Mouse (Mus musculus): ENCODE measurements around the gene Pdzk1. TPM values are rescaled to one million over a fixed set of nuclear protein-coding genes. Genes with fewer than 3 reads are reported as not detected.

Pdzk1 gene
- 45.2 and 67.0 TPM in 2 replicates for polyA plus RNA-seq (2015; fragmentation: Nextera tagmentation; extraction: Ambion mirVana)

DNA sequence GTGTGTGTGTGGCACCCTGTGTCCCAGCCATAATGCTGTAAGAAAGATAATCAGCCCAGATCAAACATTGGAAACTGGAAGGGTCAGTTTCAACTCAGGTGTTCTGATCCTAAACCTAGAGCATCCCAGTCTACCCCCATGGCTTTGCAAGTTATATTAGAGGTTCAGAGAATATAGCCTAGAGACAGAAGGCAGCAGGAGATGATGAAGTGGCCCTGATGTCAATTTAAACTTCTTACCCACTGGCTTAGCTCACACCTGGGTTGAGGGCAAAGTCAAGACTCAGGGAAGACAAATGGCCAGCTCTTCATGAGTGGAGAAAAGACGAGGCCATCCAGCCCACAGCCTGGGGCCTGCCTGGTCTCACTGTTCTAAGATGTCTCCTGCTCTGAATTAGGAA lies at the start of gene Pdzk1, which contains the start of gene Cd160:
TSS of gene Pdzk1 (plus strand) at position 301 of the 400 bp plus-strand sequence.
TSS of gene Cd160 (minus strand) at position 368 of the 400 bp plus-strand sequence.
- Histone ChIP-seq H3K9ac (ENCODE audit: low read depth, low read length) (peak within 1 kb of the TSS; percentile 48), H3K4me2 (ENCODE audit: low read depth, low read length) (peak within 1 kb of the TSS; percentile 39), H3K27me3 (replicated peaks; ENCODE audit: control insufficient read depth, insufficient read depth, low read length) (no peaks in the 10 kb centered on the region), H3K4me1 (ENCODE audit: control insufficient read depth, insufficient read depth, low read length) (peaks cover 8% of the 10 kb centered on the region), H3K36me3 (ENCODE audit: control insufficient read depth, insufficient read depth, low read length) (no peaks in the 10 kb centered on the region), H3K27ac (ENCODE audit: low read length) (peak within 1 kb of the TSS; percentile 49), H3K4me3 (ENCODE audit: low read length) (peak within 1 kb of the TSS; percentile 29), H3K9me3 (ENCODE audit: control insufficient read depth, low read length) (no peaks in the 10 kb centered on the region)
- 76% methylated on average over 1 of the region's 1 CpGs for WGBS
- ATAC-seq = 0 out of 2 replicates have a peak, but pooled peaks have one; percentile 6

DNA sequence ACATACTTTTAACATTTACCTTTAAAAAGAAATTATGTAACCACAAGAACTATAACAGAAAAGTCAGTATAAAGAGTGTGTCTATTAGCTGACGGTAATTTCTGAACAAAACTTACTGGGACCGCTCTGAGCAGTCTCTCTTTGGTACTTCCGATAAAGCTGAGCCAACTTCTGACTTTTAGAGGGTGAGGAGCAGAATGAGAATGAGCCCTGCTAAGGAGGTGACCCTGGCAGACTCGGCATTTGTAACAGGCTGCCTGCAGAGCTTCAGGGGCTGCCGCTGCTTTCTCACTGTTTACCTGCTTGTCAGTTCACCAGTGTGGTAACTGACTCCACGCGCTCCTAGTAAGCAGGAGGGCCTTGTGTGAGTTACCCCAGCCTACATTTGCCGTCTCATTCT lies 46.8 kb upstream of the Pdzk1 start:
- Histone ChIP-seq H3K9ac (ENCODE audit: low read depth, low read length) (no peak overlapping the region), H3K4me1 (ENCODE audit: control insufficient read depth, insufficient read depth, low read length) (no peaks in the 10 kb centered on the region), H3K4me2 (ENCODE audit: low read depth, low read length) (no peak overlapping the region), H3K27ac (ENCODE audit: low read length) (no peak overlapping the region), H3K36me3 (ENCODE audit: control insufficient read depth, insufficient read depth, low read length) (no peaks in the 10 kb centered on the region), H3K27me3 (replicated peaks; ENCODE audit: control insufficient read depth, insufficient read depth, low read length) (no peaks in the 10 kb centered on the region), H3K9me3 (ENCODE audit: control insufficient read depth, low read length) (no peaks in the 10 kb centered on the region), H3K4me3 (ENCODE audit: low read length) (no peak overlapping the region)
- ATAC-seq = no peak
- WGBS = 60% methylated on average over 8 of the region's 8 CpGs

DNA sequence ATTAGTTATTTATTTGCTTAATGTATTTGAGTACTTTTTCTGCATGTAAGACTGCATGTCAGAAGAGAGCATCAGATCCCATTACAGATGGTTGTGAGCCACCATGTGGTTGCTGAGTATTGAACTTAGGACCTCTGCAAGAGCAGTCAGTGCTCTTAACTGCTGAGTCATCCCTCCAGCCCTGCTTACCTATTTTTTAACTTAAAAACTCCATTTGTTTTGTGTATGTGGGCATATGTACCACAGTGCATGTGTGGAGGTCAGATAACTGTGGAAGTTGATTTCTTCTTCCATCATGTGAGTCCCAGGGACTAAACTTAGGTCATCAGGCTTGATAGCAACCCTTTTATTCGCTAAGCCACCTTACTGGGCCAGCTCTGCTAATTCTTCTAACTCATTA lies 41.3 kb upstream of the Pdzk1 start:
- Histone ChIP-seq H3K27me3 (replicated peaks; ENCODE audit: control insufficient read depth, insufficient read depth, low read length) (no peaks in the 10 kb centered on the region), H3K9me3 (ENCODE audit: control insufficient read depth, low read length) (no peaks in the 10 kb centered on the region), H3K27ac (ENCODE audit: low read length) (no peak overlapping the region), H3K9ac (ENCODE audit: low read depth, low read length) (no peak overlapping the region), H3K36me3 (ENCODE audit: control insufficient read depth, insufficient read depth, low read length) (0 out of 2 replicates have a peak, but pooled peaks cover 2% of the 10 kb centered on the region), H3K4me3 (ENCODE audit: low read length) (no peak overlapping the region), H3K4me1 (ENCODE audit: control insufficient read depth, insufficient read depth, low read length) (no peaks in the 10 kb centered on the region), H3K4me2 (ENCODE audit: low read depth, low read length) (no peak overlapping the region)
- ATAC-seq = no peak
- 94% methylated on average over 1 of the region's 1 CpGs for WGBS

DNA sequence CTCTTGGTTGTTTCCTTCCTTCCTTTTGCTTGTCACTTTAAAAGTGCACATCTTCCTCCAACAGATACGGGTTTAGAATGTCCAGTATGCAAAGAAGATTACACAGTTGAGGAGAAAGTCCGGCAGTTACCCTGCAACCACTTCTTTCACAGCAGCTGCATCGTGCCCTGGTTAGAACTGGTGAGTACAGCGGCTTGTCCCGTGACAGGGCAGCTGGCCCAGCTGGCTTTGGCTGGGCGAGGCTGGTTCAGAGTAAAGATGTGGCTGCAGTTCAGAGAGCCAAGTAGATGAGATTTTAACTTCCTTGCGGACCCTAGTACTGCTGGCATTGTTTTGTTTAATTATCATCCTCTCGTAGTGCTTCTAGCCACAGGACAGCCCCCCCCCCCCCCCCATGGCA lies 40.6 kb upstream of the Pdzk1 start:
- Histone ChIP-seq H3K36me3 (ENCODE audit: control insufficient read depth, insufficient read depth, low read length) (0 out of 2 replicates have a peak, but pooled peaks cover 2% of the 10 kb centered on the region), H3K27me3 (replicated peaks; ENCODE audit: control insufficient read depth, insufficient read depth, low read length) (no peaks in the 10 kb centered on the region), H3K4me1 (ENCODE audit: control insufficient read depth, insufficient read depth, low read length) (no peaks in the 10 kb centered on the region), H3K9me3 (ENCODE audit: control insufficient read depth, low read length) (no peaks in the 10 kb centered on the region), H3K9ac (ENCODE audit: low read depth, low read length) (no peak overlapping the region), H3K4me3 (ENCODE audit: low read length) (no peak overlapping the region), H3K4me2 (ENCODE audit: low read depth, low read length) (no peak overlapping the region), H3K27ac (ENCODE audit: low read length) (no peak overlapping the region)
- 87% methylated on average over 8 of the region's 8 CpGs for WGBS
- ATAC-seq = no peak

DNA sequence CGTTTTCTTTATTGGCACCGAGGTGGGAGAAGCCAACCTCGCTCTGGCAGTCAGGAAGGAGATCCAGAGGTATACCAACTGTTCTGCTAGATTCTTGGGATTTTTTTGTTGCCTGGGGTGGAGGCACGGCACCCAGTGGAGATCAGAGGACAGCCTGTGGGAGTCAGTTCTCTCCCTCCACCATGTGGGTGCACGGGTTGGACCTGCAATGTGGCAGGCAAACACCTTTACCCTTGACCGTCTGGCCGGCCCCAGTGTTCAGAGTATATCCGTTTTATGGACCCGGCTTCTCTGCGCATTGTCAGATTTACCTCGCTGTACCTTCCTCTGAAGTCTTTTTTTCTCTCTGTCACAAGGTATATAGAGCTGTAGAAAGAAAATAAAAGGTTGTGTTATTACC lies 28.8 kb upstream of the Pdzk1 start:
- peak; percentile 78 for ATAC-seq
- H3K27me3 ChIP-seq (replicated peaks; ENCODE audit: control insufficient read depth, insufficient read depth, low read length) = no peaks in the 10 kb centered on the region
- no peaks in the 10 kb centered on the region for H3K4me1 ChIP-seq (ENCODE audit: control insufficient read depth, insufficient read depth, low read length)
- no peaks in the 10 kb centered on the region for H3K36me3 ChIP-seq (ENCODE audit: control insufficient read depth, insufficient read depth, low read length)
- 60% methylated on average over 11 of the region's 11 CpGs for WGBS
- H3K4me3 ChIP-seq (ENCODE audit: low read length) = no peak overlapping the region
- H3K4me2 ChIP-seq (ENCODE audit: low read depth, low read length) = no peak overlapping the region
- H3K9ac ChIP-seq (ENCODE audit: low read depth, low read length) = no peak overlapping the region
- no peak overlapping the region for H3K27ac ChIP-seq (ENCODE audit: low read length)
- no peaks in the 10 kb centered on the region for H3K9me3 ChIP-seq (ENCODE audit: control insufficient read depth, low read length)

DNA sequence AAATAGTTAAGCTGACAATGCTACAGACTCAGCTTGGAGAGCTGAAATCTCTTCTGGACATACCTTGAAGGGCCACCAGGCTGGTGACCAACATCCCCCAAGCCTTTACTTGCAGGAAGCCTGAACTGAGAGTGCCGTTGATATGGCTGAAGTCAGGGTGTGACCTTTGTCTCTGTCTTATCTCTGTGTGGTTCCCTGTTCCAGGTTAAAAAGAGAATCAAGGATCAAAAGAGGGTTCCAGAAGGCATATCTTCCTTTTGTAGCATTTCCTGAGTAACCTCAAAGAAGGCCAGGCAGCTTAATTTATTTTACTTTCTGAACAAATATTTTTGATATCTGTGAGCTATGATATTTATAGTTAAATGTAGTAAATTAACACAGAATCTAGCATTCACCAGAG lies 26.9 kb upstream of the Pdzk1 start:
- Histone ChIP-seq H3K27ac (ENCODE audit: low read length) (no peak overlapping the region), H3K4me2 (ENCODE audit: low read depth, low read length) (no peak overlapping the region), H3K9me3 (ENCODE audit: control insufficient read depth, low read length) (no peaks in the 10 kb centered on the region), H3K4me1 (ENCODE audit: control insufficient read depth, insufficient read depth, low read length) (no peaks in the 10 kb centered on the region), H3K4me3 (ENCODE audit: low read length) (no peak overlapping the region), H3K36me3 (ENCODE audit: control insufficient read depth, insufficient read depth, low read length) (no peaks in the 10 kb centered on the region), H3K9ac (ENCODE audit: low read depth, low read length) (no peak overlapping the region), H3K27me3 (replicated peaks; ENCODE audit: control insufficient read depth, insufficient read depth, low read length) (no peaks in the 10 kb centered on the region)
- ATAC-seq = no peak; the same call in 1 of the 2 replicates
- 40% methylated on average over 1 of the region's 1 CpGs for WGBS

DNA sequence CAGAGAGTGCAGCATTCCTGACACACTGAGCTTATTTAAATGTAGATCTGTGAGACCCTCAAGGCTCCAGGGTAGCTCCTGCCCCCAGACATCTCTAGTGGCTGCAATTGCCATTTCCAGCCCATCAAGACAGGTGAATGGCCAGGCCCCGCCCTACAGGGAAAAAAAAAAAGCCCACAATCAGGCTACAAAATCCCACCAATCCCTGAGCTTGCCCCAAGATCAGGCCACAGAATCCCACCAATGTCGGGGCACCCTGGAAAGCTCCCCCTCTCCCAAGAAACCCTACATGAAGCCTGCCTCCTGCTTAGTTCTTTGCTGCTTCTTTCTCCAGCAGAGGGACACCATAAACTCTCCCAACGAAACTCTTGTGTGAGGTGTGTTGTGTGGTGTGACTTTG lies 20.9 kb upstream of the Pdzk1 start:
- Histone ChIP-seq H3K27me3 (replicated peaks; ENCODE audit: control insufficient read depth, insufficient read depth, low read length) (no peaks in the 10 kb centered on the region), H3K9ac (ENCODE audit: low read depth, low read length) (no peak overlapping the region), H3K4me3 (ENCODE audit: low read length) (no peak overlapping the region), H3K9me3 (ENCODE audit: control insufficient read depth, low read length) (no peaks in the 10 kb centered on the region), H3K4me1 (ENCODE audit: control insufficient read depth, insufficient read depth, low read length) (peaks cover 6% of the 10 kb centered on the region; the same call in 1 of the 2 replicates), H3K36me3 (ENCODE audit: control insufficient read depth, insufficient read depth, low read length) (no peaks in the 10 kb centered on the region), H3K27ac (ENCODE audit: low read length) (no peak overlapping the region), H3K4me2 (ENCODE audit: low read depth, low read length) (no peak overlapping the region)
- WGBS = 65% methylated on average over 3 of the region's 3 CpGs
- no peak for ATAC-seq

DNA sequence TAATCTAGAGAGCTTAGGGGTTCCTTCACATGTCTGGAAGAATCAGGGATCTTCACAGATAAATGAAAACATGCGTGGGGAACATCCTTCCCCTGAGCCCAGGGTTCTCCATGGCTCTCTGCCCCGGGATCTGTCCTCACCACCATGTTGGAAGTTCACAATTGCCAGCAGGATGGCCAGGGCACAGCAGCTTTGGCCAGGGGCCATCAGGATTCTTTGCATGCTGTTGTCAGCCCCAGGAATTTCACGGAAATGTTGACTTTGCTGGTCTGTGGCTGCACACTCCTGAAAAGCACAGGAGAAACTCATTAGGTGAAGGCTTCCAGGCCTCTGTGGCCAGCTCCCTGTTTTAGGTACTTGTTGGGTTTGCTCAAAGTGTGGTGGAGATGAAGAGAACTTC lies 20.4 kb upstream of the Pdzk1 start:
- Histone ChIP-seq H3K4me2 (ENCODE audit: low read depth, low read length) (no peak overlapping the region), H3K9ac (ENCODE audit: low read depth, low read length) (no peak overlapping the region), H3K4me3 (ENCODE audit: low read length) (no peak overlapping the region), H3K9me3 (ENCODE audit: control insufficient read depth, low read length) (no peaks in the 10 kb centered on the region), H3K4me1 (ENCODE audit: control insufficient read depth, insufficient read depth, low read length) (peaks cover 11% of the 10 kb centered on the region), H3K27ac (ENCODE audit: low read length) (no peak overlapping the region), H3K27me3 (replicated peaks; ENCODE audit: control insufficient read depth, insufficient read depth, low read length) (no peaks in the 10 kb centered on the region), H3K36me3 (ENCODE audit: control insufficient read depth, insufficient read depth, low read length) (no peaks in the 10 kb centered on the region)
- ATAC-seq = no peak
- WGBS = 69% methylated on average over 3 of the region's 3 CpGs

DNA sequence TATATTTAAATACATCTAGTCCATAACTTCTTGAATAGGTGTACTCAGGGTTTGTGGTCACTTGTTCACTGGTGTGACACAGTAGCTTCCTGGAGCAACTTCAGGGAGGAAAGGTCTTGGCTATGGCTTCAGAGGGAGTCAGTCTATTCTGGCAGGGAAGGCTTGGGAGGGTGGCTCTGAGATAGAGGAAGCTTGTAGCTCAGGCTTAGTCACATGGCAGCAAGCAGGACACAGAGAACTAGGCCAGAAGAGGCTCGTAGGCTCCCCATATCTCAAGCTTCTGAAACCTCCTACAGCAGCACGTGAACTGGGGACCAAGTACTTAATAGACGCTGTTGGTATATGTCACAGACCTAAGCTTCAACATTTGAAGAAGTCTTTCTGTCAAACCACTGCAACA lies 17.9 kb upstream of the Pdzk1 start:
- no peak for ATAC-seq
- 85% methylated on average over 3 of the region's 3 CpGs for WGBS
- Histone ChIP-seq H3K9ac (ENCODE audit: low read depth, low read length) (no peak overlapping the region), H3K4me1 (ENCODE audit: control insufficient read depth, insufficient read depth, low read length) (peaks cover 15% of the 10 kb centered on the region), H3K36me3 (ENCODE audit: control insufficient read depth, insufficient read depth, low read length) (no peaks in the 10 kb centered on the region), H3K9me3 (ENCODE audit: control insufficient read depth, low read length) (no peaks in the 10 kb centered on the region), H3K4me3 (ENCODE audit: low read length) (no peak overlapping the region), H3K4me2 (ENCODE audit: low read depth, low read length) (no peak overlapping the region), H3K27me3 (replicated peaks; ENCODE audit: control insufficient read depth, insufficient read depth, low read length) (no peaks in the 10 kb centered on the region), H3K27ac (ENCODE audit: low read length) (no peak overlapping the region)
